In the genomic region with DNA sequence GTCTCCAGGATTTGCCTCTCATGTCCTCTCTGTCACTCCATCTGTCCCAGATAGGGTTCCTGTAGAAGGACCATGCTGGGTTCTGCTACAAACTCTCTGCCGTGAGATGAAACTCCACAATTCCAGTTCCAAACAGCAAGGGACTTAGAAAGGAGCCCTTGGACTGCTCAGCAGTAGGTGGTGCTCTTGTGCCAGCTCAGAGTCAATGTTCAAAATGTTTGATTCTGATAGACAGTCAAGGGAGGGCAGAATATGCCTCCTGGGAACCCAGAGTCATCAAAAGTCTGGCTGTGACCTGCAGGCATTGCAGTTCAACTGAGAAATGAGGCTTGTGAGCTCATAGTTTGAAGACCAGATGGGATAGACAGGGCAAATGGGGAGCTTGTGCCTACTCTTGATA, we compare ENCODE assay signal across 9 mouse cellular contexts.
A peak's percentile ranks its signal among the peaks of the same experiment; 100 is the strongest.
DNase-seq lines count a peak whose midpoint lies in the region; TF ChIP-seq lines count a peak whose summit lies in the region.
"Had no signal": no experiment of that assay in that cellular context is flagged by ENCODE, and none has a peak within 500 bp of the region (broad histone marks: within the 10 kb centered on the region; RNA-seq: fewer than 3 reads in every experiment).

No protein-coding gene starts in this region.

- intact Hi-C loops in gastrocnemius, postnatal 14 days (cut with DNase I; ENCODE audit: low total_unique reads) = loop anchor here (10.0 kb wide), 1 partner anchor 261 kb away; no protein-coding TSS in a partner anchor

- no peak overlapping the region for H3K27ac ChIP-seq in thymus, adult 2 months (ENCODE audit: control insufficient read depth, insufficient read depth, low read length)
- H3K27ac ChIP-seq: lung, embryonic 15.5 days had no signal

- TF ChIP-seq CTCF in thymus, adult 2 months (IDR thresholded peaks at IDR 0.05; ENCODE audit: borderline replicate concordance, control insufficient read depth, extremely low read depth, insufficient read depth, low read length, poor library complexity) = no peak

- no peak overlapping the region for H3K4me3 ChIP-seq in thymus, adult 2 months (ENCODE audit: control insufficient read depth, insufficient read depth, low read length)
- H3K4me3 ChIP-seq: lung, embryonic 15.5 days had no signal

- DNase-seq in gastrocnemius, adult 18-20 months (ENCODE audit: low spot score) = peak; percentile 50
- no peak for DNase-seq in gastrocnemius, postnatal 14 days
- DNase-seq in thymus, postnatal 4 days = peak; percentile 15
- DNase-seq in thymus, adult 2 months = no peak
- peak; percentile 56 to 76 for DNase-seq in frontal cortex, adult 2 months (ENCODE audit: extremely low spot score in 1 of 2, low spot score in 1 of 2)
- DNase-seq in layer of hippocampus, adult 18-20 months (ENCODE audit: low spot score in 2 of 2) = peak; percentile 47 to 77
- peak; percentile 67 for DNase-seq in right cerebral cortex, adult 18-20 months
- no peak for DNase-seq in urinary bladder, adult 2 months (ENCODE audit: low spot score)

- 90% methylated on average over 1 of the region's 1 CpGs for WGBS in thymus, adult 2 months

- no peak for TF ChIP-seq POLR2A in thymus, adult 2 months (IDR thresholded peaks at IDR 0.05; ENCODE audit: control insufficient read depth, extremely low read depth, insufficient read depth, low read length, poor library complexity)

- H3K4me1 ChIP-seq in thymus, adult 2 months (replicated peaks; ENCODE audit: control insufficient read depth, insufficient read depth, low read length) = no peaks in the 10 kb centered on the region

- H3K36me3 ChIP-seq in thymus, adult 2 months (ENCODE audit: control insufficient read depth, insufficient read depth, low read length) = no peaks in the 10 kb centered on the region
- H3K36me3 ChIP-seq: lung, embryonic 15.5 days had no signal

- H3K27me3 ChIP-seq in thymus, adult 2 months (ENCODE audit: control insufficient read depth, insufficient read depth, low read length) = no peaks in the 10 kb centered on the region
- H3K27me3 ChIP-seq: lung, embryonic 15.5 days had no signal

Comparison
In these comparisons a context has a peak if more than half of its experiments do, and no peak if none do; other contexts are left out.
1. DNase-seq: peak in gastrocnemius, adult 18-20 months (single experiment), thymus, postnatal 4 days (single experiment), frontal cortex, adult 2 months (2 of 2), layer of hippocampus, adult 18-20 months (2 of 2) and right cerebral cortex, adult 18-20 months (single experiment); none in gastrocnemius, postnatal 14 days (single experiment), thymus, adult 2 months (single experiment) and urinary bladder, adult 2 months (single experiment).